Mouse (Mus musculus) ES-Bruce4 (cell line): ENCODE measurements at regions not wholly inside any gene's neighbourhood (a gene's known extent, or its start where the extent isn't known, plus 50 kb on each side); places are given as distances from the start of the nearest gene placed in this dataset.

Experiments used
- H3K27ac ChIP-seq: 2 replicates; pipeline ENCODE4 v1.5.1; 2012; ENCODE audit warnings: low read length, inconsistent platforms; ENCODE audit not compliant: insufficient read depth
- H3K27me3 ChIP-seq: 2 replicates; pipeline ENCODE4 v1.6.1; 2012; ENCODE audit warnings: mild to moderate bottlenecking, low read length, inconsistent platforms; ENCODE audit not compliant: control insufficient read depth, poor library complexity, insufficient read depth, severe bottlenecking
- H3K36me3 ChIP-seq: 2 replicates; pipeline ENCODE4 v1.6.1; 2012; ENCODE audit warnings: inconsistent platforms, mild to moderate bottlenecking, low read length, moderate library complexity; ENCODE audit not compliant: control insufficient read depth, poor library complexity, insufficient read depth, severe bottlenecking
- H3K4me1 ChIP-seq: one replicate; pipeline ENCODE4 v1.8.1; 2011; ENCODE audit warnings: low read length; ENCODE audit not compliant: control insufficient read depth, insufficient read depth
- H3K4me3 ChIP-seq: 2 replicates; pipeline ENCODE4 v1.5.1; 2011; ENCODE audit warnings: low read depth, mild to moderate bottlenecking, low read length
- H3K9ac ChIP-seq: 2 replicates; pipeline ENCODE4 v1.6.1; 2012; ENCODE audit warnings: low read depth, mild to moderate bottlenecking, inconsistent platforms; ENCODE audit not compliant: poor library complexity, severe bottlenecking
- H3K9me3 ChIP-seq: replicated peaks from 2 replicates; pipeline ENCODE4 v1.6.1; 2012; ENCODE audit warnings: mild to moderate bottlenecking, low read length, inconsistent platforms; ENCODE audit not compliant: control insufficient read depth, poor library complexity, insufficient read depth, severe bottlenecking
- CTCF ChIP-seq: IDR thresholded peaks from one replicate; pipeline ENCODE4 v1.8.1; 2011; ENCODE audit warnings: low read depth, low read length
- EP300 ChIP-seq: IDR thresholded peaks from 2 replicates; pipeline ENCODE4 v1.6.1; 2011; ENCODE audit warnings: low read depth, low read length; ENCODE audit not compliant: insufficient read depth
- POLR2A ChIP-seq: IDR thresholded peaks from one replicate; pipeline ENCODE4 v1.8.1; 2011; ENCODE audit warnings: low read length; ENCODE audit not compliant: insufficient read depth

DNA sequence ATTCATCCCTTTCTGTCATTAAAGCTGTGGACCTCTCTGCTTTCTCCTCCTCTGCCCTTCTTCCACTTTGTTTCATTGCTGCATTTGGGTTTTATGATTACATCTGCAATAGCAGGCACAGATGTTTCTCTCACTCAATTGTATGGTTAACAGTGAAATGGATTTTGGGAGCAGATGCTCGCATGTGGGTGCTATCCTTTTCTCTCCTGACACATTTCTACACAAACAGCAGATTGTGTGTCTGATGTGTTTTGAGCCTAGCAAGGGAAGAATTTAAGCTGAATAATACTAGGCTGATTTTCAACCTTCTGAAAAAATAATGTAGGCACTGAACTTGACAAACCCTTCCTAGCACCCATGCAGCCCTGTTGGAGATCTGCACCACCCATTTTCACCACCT lies 56.9 kb upstream of the Ldoc1 start:
- no peak for TF ChIP-seq EP300
- TF ChIP-seq POLR2A, result no peak
- TF ChIP-seq CTCF, result no peak
- Histone ChIP-seq H3K9ac (no peak overlapping the region), H3K4me3 (no peak overlapping the region), H3K4me1 (no peaks in the 10 kb centered on the region), H3K9me3 (no peaks in the 10 kb centered on the region), H3K27ac (no peak overlapping the region), H3K27me3 (no peaks in the 10 kb centered on the region), H3K36me3 (no peaks in the 10 kb centered on the region)

DNA sequence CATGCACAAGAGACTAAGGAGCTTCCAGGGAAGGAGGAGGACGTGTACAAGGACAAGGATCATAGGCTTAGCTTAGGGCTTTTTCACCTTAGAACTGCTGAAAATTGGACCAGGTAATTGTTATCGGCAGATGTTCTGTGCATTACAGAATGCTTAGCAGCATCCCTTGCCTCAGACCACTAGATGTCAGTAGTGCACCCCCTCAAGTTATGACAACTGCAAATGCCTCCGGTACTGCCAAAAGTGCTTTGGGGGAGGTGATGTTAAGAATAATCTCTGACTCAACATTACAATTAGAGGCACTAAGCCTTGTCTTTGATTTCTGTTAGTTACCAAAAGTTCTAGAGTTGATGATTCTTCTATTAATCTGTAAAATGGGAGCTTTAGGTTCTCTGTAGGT lies 56.2 kb upstream of the Ldoc1 start:
- Histone ChIP-seq H3K36me3 (no peaks in the 10 kb centered on the region), H3K4me1 (no peaks in the 10 kb centered on the region), H3K4me3 (no peak overlapping the region), H3K27ac (no peak overlapping the region), H3K9me3 (no peaks in the 10 kb centered on the region), H3K27me3 (no peaks in the 10 kb centered on the region), H3K9ac (no peak overlapping the region)
- TF ChIP-seq CTCF (peak; percentile 14), EP300 (no peak)
